Mouse (Mus musculus) intestine, postnatal 0 days (tissue): ENCODE results near the gene Gm45521. TPM values are rescaled to one million over a fixed set of nuclear protein-coding genes. Genes with fewer than 3 reads are reported as not detected.

ENCODE experiments used
- ATAC-seq: fragments of 200-750 bp; cut with Nextera tagmentation; 2 replicates; pipeline ENCODE4 v1.8.0; 2017; ENCODE audit warnings: mild to moderate bottlenecking, moderate TSS enrichment, moderate library complexity
- H3K27ac ChIP-seq: fragments of 300-500 bp; sonication (generic); 2 replicates; pipeline ENCODE4 v1.5.1; 2014; ENCODE audit warnings: mild to moderate bottlenecking, low read depth, low read length, moderate library complexity
- H3K27me3 ChIP-seq: fragments of 300-500 bp; sonication (generic); replicated peaks from 2 replicates; pipeline ENCODE4 v1.6.1; 2014; ENCODE audit warnings: low read length, mixed read lengths; ENCODE audit not compliant: control insufficient read depth, insufficient read depth
- H3K36me3 ChIP-seq: fragments of 300-500 bp; sonication (generic); 2 replicates; pipeline ENCODE4 v1.6.1; 2014; ENCODE audit warnings: mild to moderate bottlenecking, moderate library complexity; ENCODE audit not compliant: control insufficient read depth, insufficient read depth
- H3K4me1 ChIP-seq: fragments of 300-500 bp; sonication (generic); replicated peaks from 2 replicates; pipeline ENCODE4 v1.6.1; 2014; ENCODE audit warnings: antibody characterized with exemption, low read length, mixed read lengths; ENCODE audit not compliant: control insufficient read depth, insufficient read depth
- H3K4me2 ChIP-seq: fragments of 300-500 bp; sonication (generic); replicated peaks from 2 replicates; pipeline ENCODE4 v1.6.1; 2014; ENCODE audit warnings: low read depth, mild to moderate bottlenecking, moderate library complexity
- H3K4me3 ChIP-seq: fragments of 300-500 bp; sonication (generic); 2 replicates; pipeline ENCODE4 v1.5.1; 2014; ENCODE audit warnings: low read depth, low read length
- H3K9ac ChIP-seq: fragments of 300-500 bp; sonication (generic); 2 replicates; pipeline ENCODE4 v1.6.1; 2014; ENCODE audit warnings: mild to moderate bottlenecking, low read depth, low read length
- H3K9me3 ChIP-seq: fragments of 300-500 bp; sonication (generic); 2 replicates; pipeline ENCODE4 v1.6.1; 2016; ENCODE audit warnings: mixed run types; ENCODE audit not compliant: control insufficient read depth
- CTCF ChIP-seq: sonication (generic); IDR thresholded peaks from 2 replicates; pipeline ENCODE4 v1.5.1; 2016; ENCODE audit warnings: low read depth, mild to moderate bottlenecking, control low read depth, antibody characterized with exemption, moderate library complexity
- WGBS: fragments of 180-500 bp; shearing (Covaris S2); extraction: QIAGEN DNeasy Blood & Tissue Kit; methylation state at CpG from one replicate; pipeline ENCODE4 v1.1.7; 2014; 5-methylcytosine and 5-hydroxymethylcytosine counted together
- polyA plus RNA-seq: library from polyadenylated mRNA; unstranded; fragments of >200 nt; fragmentation: Nextera tagmentation; extraction: Ambion mirVana; gene quantifications from 2 replicates; pipeline ENCODE4 v1.2.1, GENCODE M21; 2015

The Gm45521 gene
- polyA plus RNA-seq, 1 experiment from 2014 or later, result not detected

GRCm38 (mm10) chr14:7944349-7945039, 12.6 kb upstream of the Gm45521 start:
- no peak for ATAC-seq
- Histone ChIP-seq H3K9me3 (no peaks in the 10 kb centered on the region), H3K4me3 (no peak overlapping the region), H3K4me1 (peaks cover 8% of the 10 kb centered on the region; the same call in 1 of the 2 replicates), H3K4me2 (no peak overlapping the region), H3K27me3 (no peaks in the 10 kb centered on the region), H3K9ac (no peak overlapping the region), H3K27ac (no peak overlapping the region), H3K36me3 (peaks cover 64% of the 10 kb centered on the region)
- TF ChIP-seq CTCF, result peak; percentile 52
- 54% methylated on average over 8 of the region's 8 CpGs for WGBS

- ATAC-seq, result no peak
- no peak overlapping the region; the same call in 1 of the 2 replicates for H3K27ac ChIP-seq
- H3K4me1 ChIP-seq, result peaks cover 8% of the 10 kb centered on the region; the same call in 1 of the 2 replicates
- WGBS, result 76% methylated on average over 5 of the region's 5 CpGs
- no peak overlapping the region for H3K4me3 ChIP-seq
- no peaks in the 10 kb centered on the region for H3K9me3 ChIP-seq
- no peak overlapping the region for H3K9ac ChIP-seq
- H3K4me2 ChIP-seq, result no peak overlapping the region
- no peak for TF ChIP-seq CTCF
- H3K27me3 ChIP-seq, result no peaks in the 10 kb centered on the region
- peaks cover 64% of the 10 kb centered on the region for H3K36me3 ChIP-seq
These were observed 11.8 kb upstream of the Gm45521 start for GRCm38 (mm10) chr14:7945261-7945660.

- 88% methylated on average over 9 of the region's 9 CpGs for whole genome bisulfite sequencing
- Histone ChIP-seq H3K27ac (0 out of 2 replicates have a peak overlapping the region, but pooled peaks have one; percentile 89), H3K4me1 (peaks cover 3% of the 10 kb centered on the region), H3K4me3 (no peak overlapping the region), H3K9ac (no peak overlapping the region), H3K9me3 (no peaks in the 10 kb centered on the region), H3K27me3 (no peaks in the 10 kb centered on the region), H3K4me2 (no peak overlapping the region), H3K36me3 (peaks cover 46% of the 10 kb centered on the region)
- TF ChIP-seq CTCF, result no peak
- no peak for ATAC-seq
These were observed 5.9 kb upstream of the Gm45521 start for GRCm38 (mm10) chr14:7951234-7951633.

- WGBS, result 13% methylated on average over 12 of the region's 12 CpGs
- TF ChIP-seq CTCF, result no peak
- H3K4me2 ChIP-seq, result peak overlapping the region; percentile 30; the same call in 1 of the 2 replicates
- peak overlapping the region; percentile 89 for H3K27ac ChIP-seq
- H3K9ac ChIP-seq, result peak overlapping the region; percentile 13; the same call in 1 of the 2 replicates
- no peaks in the 10 kb centered on the region for H3K27me3 ChIP-seq
- peak; percentile 88 for ATAC-seq
- H3K9me3 ChIP-seq, result no peaks in the 10 kb centered on the region
- no peak overlapping the region for H3K4me3 ChIP-seq
- peaks cover 3% of the 10 kb centered on the region for H3K4me1 ChIP-seq
- H3K36me3 ChIP-seq, result peaks cover 41% of the 10 kb centered on the region
These were observed 4.4 kb upstream of the Gm45521 start for GRCm38 (mm10) chr14:7952610-7953254.

GRCm38 (mm10) chr14:7954071-7954471, 3.0 kb upstream of the Gm45521 start:
- peak; percentile 72 for ATAC-seq
- Histone ChIP-seq H3K9ac (no peak overlapping the region), H3K27ac (peak overlapping the region; percentile 89), H3K27me3 (no peaks in the 10 kb centered on the region), H3K4me2 (no peak overlapping the region), H3K4me3 (no peak overlapping the region), H3K36me3 (peaks cover 28% of the 10 kb centered on the region), H3K4me1 (peaks cover 3% of the 10 kb centered on the region), H3K9me3 (no peaks in the 10 kb centered on the region)
- no peak for TF ChIP-seq CTCF
- whole genome bisulfite sequencing, result 19% methylated on average over 6 of the region's 6 CpGs

GRCm38 (mm10) chr14:7956427-7956826, 661 bp upstream of the Gm45521 start:
- no peak overlapping the region for H3K4me3 ChIP-seq
- no peak overlapping the region for H3K27ac ChIP-seq
- H3K27me3 ChIP-seq, result no peaks in the 10 kb centered on the region
- 78% methylated on average over 10 of the region's 10 CpGs for WGBS
- H3K4me2 ChIP-seq, result no peak overlapping the region
- peaks cover 7% of the 10 kb centered on the region; the same call in 1 of the 2 replicates for H3K36me3 ChIP-seq
- peaks cover 3% of the 10 kb centered on the region for H3K4me1 ChIP-seq
- H3K9ac ChIP-seq, result no peak overlapping the region
- H3K9me3 ChIP-seq, result no peaks in the 10 kb centered on the region
- no peak for ATAC-seq
- no peak for TF ChIP-seq CTCF
